Mouse (Mus musculus) hindbrain, postnatal 0 days (tissue): ENCODE results near the gene Igdcc4. TPM values are rescaled to one million over a fixed set of nuclear protein-coding genes. Genes with fewer than 3 reads are reported as not detected.

ENCODE experiments used
- ATAC-seq: fragments of 200-750 bp; cut with Nextera tagmentation; 2 replicates; pipeline ENCODE4 v1.8.0; 2017; ENCODE audit warnings: mild to moderate bottlenecking, moderate TSS enrichment, moderate library complexity
- DNase-seq: peaks from one replicate; pipeline ENCODE4 v3.0.0-alpha.2; 2015; ENCODE audit warnings: low spot score
- H3K27ac ChIP-seq: fragments of 300-500 bp; sonication (generic); 2 replicates; pipeline ENCODE4 v1.5.1; 2014; ENCODE audit warnings: mild to moderate bottlenecking
- H3K27me3 ChIP-seq: fragments of 300-500 bp; sonication (generic); 2 replicates; pipeline ENCODE4 v1.6.1; 2014; ENCODE audit warnings: low read length, mixed read lengths; ENCODE audit not compliant: insufficient read depth
- H3K36me3 ChIP-seq: fragments of 300-500 bp; sonication (generic); 2 replicates; pipeline ENCODE4 v1.6.1; 2014; ENCODE audit warnings: low read length, mixed read lengths; ENCODE audit not compliant: insufficient read depth
- H3K4me1 ChIP-seq: fragments of 300-500 bp; sonication (generic); 2 replicates; pipeline ENCODE4 v1.6.1; 2014; ENCODE audit warnings: antibody characterized with exemption, low read length, mixed read lengths; ENCODE audit not compliant: insufficient read depth
- H3K4me2 ChIP-seq: fragments of 300-500 bp; sonication (generic); 2 replicates; pipeline ENCODE4 v1.6.1; 2014; ENCODE audit warnings: low read depth, mild to moderate bottlenecking, low read length, moderate library complexity, mixed read lengths
- H3K4me3 ChIP-seq: fragments of 300-500 bp; sonication (generic); 2 replicates; pipeline ENCODE4 v1.5.1; 2014; ENCODE audit warnings: low read length
- H3K9ac ChIP-seq: fragments of 300-500 bp; sonication (generic); replicated peaks from 2 replicates; pipeline ENCODE4 v1.6.1; 2014; ENCODE audit warnings: mild to moderate bottlenecking, low read length, moderate library complexity, mixed read lengths
- H3K9me3 ChIP-seq: fragments of 300-500 bp; sonication (generic); 2 replicates; pipeline ENCODE4 v1.6.1; 2016; ENCODE audit warnings: low read length, mixed read lengths
- CTCF ChIP-seq: IDR thresholded peaks from 2 replicates; pipeline ENCODE4 v1.5.1; 2016; ENCODE audit warnings: antibody characterized with exemption, control low read depth, low read depth
- WGBS: fragments of 180-500 bp; shearing (Covaris S2); extraction: QIAGEN DNeasy Blood & Tissue Kit; methylation state at CpG from one replicate; pipeline ENCODE4 v1.1.7; 2014; 5-methylcytosine and 5-hydroxymethylcytosine counted together
- polyA plus RNA-seq: library from polyadenylated mRNA; unstranded; fragments of >200 nt; fragmentation: Nextera tagmentation; extraction: Ambion mirVana; gene quantifications from 2 replicates; pipeline ENCODE4 v1.2.1, GENCODE M21; 2015
- total RNA-seq: library from RNA; depleted of rRNA; stranded (reverse); fragments of >200 nt; gene quantifications from 2 replicates; pipeline ENCODE4 v1.2.3, GENCODE M21; 2014

The Igdcc4 gene
- total and polyA plus RNA-seq, 2 experiments from 2014 or later, result 12.2 to 56.8 TPM

DNA sequence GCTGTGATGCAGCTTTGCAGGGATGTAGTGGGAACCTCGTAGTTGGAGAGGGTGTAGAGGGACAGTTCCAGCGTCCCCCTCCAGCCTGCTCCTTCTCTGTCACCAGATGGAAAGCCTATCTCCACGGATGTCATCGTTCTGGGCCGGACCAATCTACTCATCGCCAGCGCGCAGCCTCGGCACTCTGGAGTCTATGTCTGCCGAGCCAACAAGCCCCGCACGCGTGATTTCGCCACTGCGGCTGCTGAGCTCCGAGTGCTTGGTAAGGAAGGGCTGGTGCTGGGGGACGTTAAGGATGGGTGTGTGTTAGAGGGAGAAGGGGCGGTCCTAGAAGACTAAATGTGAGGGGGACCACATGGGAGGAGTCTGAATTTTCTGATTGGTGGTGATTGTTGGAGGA is 21.3 kb downstream of the Igdcc4 start:
- Histone ChIP-seq H3K27me3 (no peaks in the 10 kb centered on the region), H3K4me1 (no peaks in the 10 kb centered on the region), H3K4me3 (no peak overlapping the region), H3K27ac (no peak overlapping the region), H3K36me3 (peaks cover 21% of the 10 kb centered on the region; the same call in 1 of the 2 replicates), H3K4me2 (no peak overlapping the region), H3K9me3 (no peaks in the 10 kb centered on the region), H3K9ac (no peak overlapping the region)
- TF ChIP-seq CTCF, result no peak
- peak; percentile 62 for DNase-seq
- whole genome bisulfite sequencing, result 23% methylated on average over 18 of the region's 18 CpGs
- ATAC-seq, result peak; percentile 46

DNA sequence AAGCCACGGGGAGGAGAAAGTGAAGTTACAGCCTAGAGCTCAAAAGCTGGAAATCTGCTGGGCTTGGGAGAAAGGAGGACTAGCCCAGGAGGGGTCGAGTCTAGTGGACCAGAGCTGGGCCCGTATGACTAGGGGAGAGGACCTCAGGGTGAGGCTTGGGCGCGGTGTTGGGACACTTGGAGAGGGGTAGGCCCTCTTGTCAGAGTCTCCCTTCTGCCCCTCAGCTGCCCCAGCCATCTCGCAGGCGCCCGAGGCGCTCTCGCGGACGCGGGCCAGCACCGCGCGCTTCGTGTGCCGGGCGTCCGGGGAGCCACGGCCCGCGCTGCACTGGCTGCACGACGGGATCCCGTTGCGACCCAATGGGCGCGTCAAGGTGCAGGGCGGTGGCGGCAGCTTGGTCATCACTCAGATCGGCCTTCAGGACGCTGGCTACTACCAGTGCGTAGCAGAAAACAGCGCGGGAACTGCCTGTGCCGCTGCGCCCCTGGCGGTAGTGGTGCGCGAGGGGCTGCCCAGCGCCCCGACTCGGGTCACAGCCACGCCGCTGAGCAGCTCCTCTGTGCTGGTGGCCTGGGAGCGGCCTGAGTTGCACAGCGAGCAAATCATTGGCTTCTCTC is 22.4 kb downstream of the Igdcc4 start:
- peak; percentile 57 for ATAC-seq
- Histone ChIP-seq H3K4me1 (no peaks in the 10 kb centered on the region), H3K27me3 (no peaks in the 10 kb centered on the region), H3K4me3 (peak overlapping the region; percentile 23), H3K9ac (no peak overlapping the region; the same call in 1 of the 2 replicates), H3K27ac (no peak overlapping the region), H3K9me3 (no peaks in the 10 kb centered on the region), H3K4me2 (peak overlapping the region; percentile 51), H3K36me3 (peaks cover 10% of the 10 kb centered on the region; the same call in 1 of the 2 replicates)
- peak; percentile 76 for DNase-seq
- WGBS, result 7% methylated on average over 48 of the region's 48 CpGs
- TF ChIP-seq CTCF, result peak; percentile 77

DNA sequence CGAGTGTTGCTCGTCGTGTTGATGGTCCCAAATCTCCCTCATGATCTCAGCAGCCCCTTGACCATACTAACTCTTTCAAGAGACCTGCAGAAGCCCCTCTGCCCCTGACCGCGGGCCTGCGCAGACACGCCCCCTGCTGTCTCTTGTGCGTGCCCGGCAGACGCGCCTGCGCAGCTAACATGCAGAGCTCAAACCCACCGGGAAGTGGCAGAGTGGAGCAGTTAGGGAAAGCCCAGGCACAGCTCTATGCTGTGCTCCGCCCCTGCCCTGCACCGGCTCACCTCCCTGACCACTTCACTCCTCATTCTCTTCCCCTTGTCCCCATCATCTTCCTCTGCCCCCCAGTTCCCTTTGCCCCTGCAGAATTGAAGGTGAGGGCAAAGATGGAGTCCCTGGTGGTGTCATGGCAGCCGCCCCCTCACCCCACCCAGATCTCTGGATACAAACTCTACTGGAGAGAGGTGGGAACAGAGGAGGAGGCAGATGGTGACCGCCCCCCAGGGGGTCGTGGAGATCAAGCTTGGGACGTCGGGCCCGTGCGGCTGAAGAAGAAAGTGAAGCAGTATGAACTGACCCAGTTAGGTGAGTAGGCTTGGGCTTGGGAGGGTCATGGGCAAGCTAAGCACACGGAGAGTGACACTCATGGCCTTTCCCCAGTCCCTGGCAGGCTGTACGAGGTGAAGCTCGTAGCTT is 27.0 kb downstream of the Igdcc4 start:
- Histone ChIP-seq H3K27me3 (no peaks in the 10 kb centered on the region), H3K36me3 (peaks cover 17% of the 10 kb centered on the region; the same call in 1 of the 2 replicates), H3K27ac (no peak overlapping the region), H3K4me2 (no peak overlapping the region), H3K9me3 (no peaks in the 10 kb centered on the region), H3K4me1 (no peaks in the 10 kb centered on the region), H3K4me3 (no peak overlapping the region), H3K9ac (no peak overlapping the region)
- peak; percentile 70 for TF ChIP-seq CTCF
- DNase-seq, result peak; percentile 64
- 0 out of 2 replicates have a peak, but pooled peaks have one; percentile 39 for ATAC-seq
- WGBS, result 18% methylated on average over 25 of the region's 25 CpGs

DNA sequence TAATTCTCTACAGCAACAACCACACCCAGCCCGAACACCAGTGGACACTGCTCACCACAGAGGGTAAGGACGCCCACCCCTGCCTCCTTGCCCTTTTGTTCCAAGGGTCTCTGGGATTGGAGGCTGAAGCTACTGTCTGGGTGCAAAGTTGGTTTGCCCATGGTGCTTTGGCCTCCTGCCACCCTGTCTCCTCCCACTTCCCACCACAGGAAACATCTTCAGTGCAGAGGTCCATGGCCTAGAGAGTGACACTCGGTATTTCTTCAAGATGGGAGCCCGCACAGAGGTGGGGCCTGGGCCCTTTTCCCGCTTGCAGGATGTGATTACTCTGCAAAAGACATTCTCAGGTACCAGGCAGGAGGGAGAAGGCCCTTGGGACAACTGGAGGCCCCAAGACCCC is 30.4 kb downstream of the Igdcc4 start:
- Histone ChIP-seq H3K4me2 (no peak overlapping the region), H3K36me3 (peaks cover 15% of the 10 kb centered on the region; the same call in 1 of the 2 replicates), H3K9me3 (no peaks in the 10 kb centered on the region), H3K27me3 (no peaks in the 10 kb centered on the region), H3K27ac (no peak overlapping the region), H3K4me3 (no peak overlapping the region), H3K9ac (no peak overlapping the region), H3K4me1 (no peaks in the 10 kb centered on the region)
- ATAC-seq (no peak), DNase-seq (no peak)
- WGBS, result 82% methylated on average over 5 of the region's 5 CpGs
- TF ChIP-seq CTCF, result no peak

DNA sequence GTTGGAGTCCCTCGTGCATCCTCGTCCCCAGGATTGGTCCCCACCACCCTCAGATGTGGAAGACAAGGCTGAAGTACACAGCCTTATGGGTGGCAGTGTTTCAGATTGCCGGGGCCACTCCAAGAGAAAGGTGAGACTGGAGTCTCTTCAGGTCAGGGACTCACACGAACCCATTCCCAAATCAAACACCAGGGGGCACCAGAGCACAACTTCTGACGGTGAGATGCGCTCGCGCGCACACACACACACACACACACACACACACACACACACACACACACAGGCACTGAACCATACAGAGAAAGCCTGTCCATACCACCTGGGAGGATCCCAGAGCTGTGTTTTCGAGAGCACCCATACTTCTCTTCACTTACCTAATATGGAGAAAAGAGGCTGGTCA is 32.5 kb downstream of the Igdcc4 start:
- 5% methylated on average over 10 of the region's 10 CpGs for WGBS
- Histone ChIP-seq H3K9ac (no peak overlapping the region), H3K4me1 (no peaks in the 10 kb centered on the region), H3K27ac (no peak overlapping the region), H3K9me3 (no peaks in the 10 kb centered on the region), H3K4me2 (no peak overlapping the region), H3K4me3 (no peak overlapping the region), H3K36me3 (peaks cover 15% of the 10 kb centered on the region; the same call in 1 of the 2 replicates), H3K27me3 (no peaks in the 10 kb centered on the region)
- peak; percentile 94 for TF ChIP-seq CTCF
- ATAC-seq (peak; percentile 52; the same call in 1 of the 2 replicates), DNase-seq (peak; percentile 93)

DNA sequence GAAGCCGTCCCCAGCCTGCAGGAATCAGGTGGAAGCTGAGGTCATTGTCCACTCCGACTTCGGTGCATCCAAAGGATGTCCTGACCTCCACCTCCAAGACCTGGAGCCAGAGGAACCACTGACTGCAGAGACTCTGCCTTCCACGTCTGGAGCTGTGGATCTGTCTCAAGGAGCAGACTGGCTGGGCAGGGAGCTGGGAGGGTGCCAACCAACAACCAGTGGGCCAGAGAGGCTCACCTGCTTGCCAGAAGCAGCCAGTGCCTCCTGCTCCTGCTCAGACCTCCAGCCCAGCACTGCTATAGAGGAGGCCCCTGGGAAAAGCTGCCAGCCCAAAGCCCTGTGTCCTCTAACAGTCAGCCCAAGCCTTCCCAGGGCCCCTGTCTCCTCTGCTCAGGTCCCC is 33.8 kb downstream of the Igdcc4 start:
- peaks cover 15% of the 10 kb centered on the region; the same call in 1 of the 2 replicates for H3K36me3 ChIP-seq
- H3K4me1 ChIP-seq, result no peaks in the 10 kb centered on the region
- H3K4me3 ChIP-seq, result no peak overlapping the region
- WGBS, result 74% methylated on average over 4 of the region's 4 CpGs
- H3K9ac ChIP-seq, result no peak overlapping the region
- no peaks in the 10 kb centered on the region for H3K9me3 ChIP-seq
- no peak for TF ChIP-seq CTCF
- H3K27ac ChIP-seq, result no peak overlapping the region
- H3K4me2 ChIP-seq, result no peak overlapping the region
- no peak for DNase-seq
- no peaks in the 10 kb centered on the region for H3K27me3 ChIP-seq
- no peak for ATAC-seq
